Mouse (Mus musculus): Measurements from ENCODE around the gene 1700013F07Rik. TPM values are rescaled to one million over a fixed set of nuclear protein-coding genes. Genes with fewer than 3 reads are reported as not detected.

Gene 1700013F07Rik
- polyA plus RNA-seq, 1 experiment from 2014 or later = 2.8 TPM

DNA sequence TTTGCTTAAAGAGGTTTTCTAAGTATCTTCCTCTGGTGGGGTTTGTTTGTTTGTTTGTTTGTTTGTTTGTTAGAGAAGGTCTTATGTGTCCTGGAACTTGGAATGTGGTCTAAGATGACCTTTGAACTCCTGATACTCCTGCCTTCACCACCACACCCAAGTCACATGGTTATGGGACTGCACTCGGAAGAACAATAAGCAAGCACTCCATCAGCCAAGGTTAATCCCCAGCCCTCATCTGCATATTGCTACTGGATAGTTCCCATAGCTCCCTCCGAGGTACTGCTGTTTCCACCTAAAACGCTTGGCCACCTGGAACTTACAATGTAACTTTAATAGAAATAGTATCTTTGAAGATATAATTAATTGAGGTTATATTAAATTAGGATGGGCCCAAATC lies 20.5 kb upstream of the 1700013F07Rik start:
- 51% methylated on average over 3 of the region's 3 CpGs for WGBS
- H3K36me3 ChIP-seq (replicated peaks) = no peaks in the 10 kb centered on the region
- no peak overlapping the region for H3K4me3 ChIP-seq
- no peak overlapping the region for H3K27ac ChIP-seq
- H3K27me3 ChIP-seq (replicated peaks) = no peaks in the 10 kb centered on the region
- no peaks in the 10 kb centered on the region; the same call in 1 of the 2 replicates for H3K4me1 ChIP-seq
- ATAC-seq (replicated peaks) = no peak
- no peaks in the 10 kb centered on the region for H3K9me3 ChIP-seq
- H3K4me2 ChIP-seq = no peak overlapping the region
- no peak overlapping the region for H3K9ac ChIP-seq

DNA sequence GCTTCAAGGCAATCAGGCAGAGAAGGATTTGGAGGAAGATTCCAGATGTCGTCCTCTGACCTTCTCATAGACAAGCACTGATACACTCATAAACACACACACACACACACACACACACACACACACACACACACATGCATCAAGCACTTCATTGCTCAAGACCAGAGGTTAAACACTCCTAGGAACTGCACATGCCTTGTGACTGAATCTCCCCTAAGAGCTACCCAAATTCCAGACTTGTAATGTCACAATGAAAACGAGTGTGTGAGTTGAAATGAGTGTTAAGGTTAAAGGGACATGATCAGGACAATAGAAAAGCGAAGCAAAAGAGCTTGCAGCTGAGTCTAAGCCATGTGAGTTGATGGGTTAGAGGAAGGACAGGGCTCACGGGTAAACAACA lies 15.7 kb upstream of the 1700013F07Rik start:
- Histone ChIP-seq H3K9me3 (no peaks in the 10 kb centered on the region), H3K27me3 (replicated peaks) (no peaks in the 10 kb centered on the region), H3K9ac (no peak overlapping the region), H3K4me1 (no peaks in the 10 kb centered on the region), H3K4me3 (no peak overlapping the region), H3K27ac (no peak overlapping the region), H3K4me2 (no peak overlapping the region), H3K36me3 (replicated peaks) (no peaks in the 10 kb centered on the region)
- no peak for ATAC-seq (replicated peaks)
- 62% methylated on average over 4 of the region's 4 CpGs for WGBS

DNA sequence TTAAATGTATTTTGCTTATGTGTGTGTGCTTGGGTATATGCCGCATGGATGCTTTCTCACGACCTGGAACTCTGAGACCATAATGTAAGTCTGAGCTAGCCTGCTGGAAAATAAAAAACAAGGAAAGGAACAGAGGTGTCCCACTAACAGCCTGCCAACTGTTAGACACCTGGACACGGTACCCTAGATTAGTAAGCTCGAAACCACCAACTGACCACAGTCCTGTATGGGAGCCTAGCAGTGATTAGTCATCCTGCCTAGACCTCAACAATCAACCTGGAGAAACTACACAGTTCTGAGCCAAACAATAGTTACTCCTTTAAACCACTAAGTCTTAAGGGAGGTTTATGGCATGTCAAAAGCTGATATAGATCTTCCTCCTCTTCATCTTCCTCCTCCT lies 10.5 kb upstream of the 1700013F07Rik start:
- H3K27ac ChIP-seq = no peak overlapping the region
- H3K9ac ChIP-seq = no peak overlapping the region
- H3K27me3 ChIP-seq (replicated peaks) = no peaks in the 10 kb centered on the region
- no peak overlapping the region for H3K4me2 ChIP-seq
- WGBS = 89% methylated on average over 4 of the region's 4 CpGs
- H3K4me3 ChIP-seq = no peak overlapping the region
- H3K9me3 ChIP-seq = no peaks in the 10 kb centered on the region
- no peaks in the 10 kb centered on the region for H3K36me3 ChIP-seq (replicated peaks)
- no peaks in the 10 kb centered on the region for H3K4me1 ChIP-seq
- ATAC-seq (replicated peaks) = no peak

DNA sequence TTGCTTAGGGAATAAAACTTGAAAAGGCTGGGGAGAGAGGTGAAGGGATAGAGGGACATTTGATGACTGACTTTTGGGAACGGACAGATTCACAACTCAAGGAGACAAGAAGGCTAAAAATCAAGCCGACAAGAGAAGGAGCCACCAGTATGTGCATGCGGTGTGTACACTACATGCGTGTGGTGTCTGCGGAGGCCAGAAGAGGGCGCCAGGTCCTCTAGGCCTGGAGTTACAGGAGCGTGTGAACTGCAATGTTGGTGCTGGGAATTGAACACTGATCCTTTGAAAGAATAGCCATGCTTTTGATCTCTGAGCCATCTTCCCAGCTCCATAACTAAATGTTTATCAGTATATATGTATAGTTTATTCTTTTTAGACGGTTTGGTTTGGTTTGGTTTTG lies 5.5 kb upstream of the 1700013F07Rik start:
- Histone ChIP-seq H3K27ac (no peak overlapping the region), H3K9me3 (no peaks in the 10 kb centered on the region), H3K9ac (no peak overlapping the region), H3K27me3 (replicated peaks) (no peaks in the 10 kb centered on the region), H3K4me3 (no peak overlapping the region), H3K4me2 (no peak overlapping the region), H3K36me3 (replicated peaks) (no peaks in the 10 kb centered on the region), H3K4me1 (no peaks in the 10 kb centered on the region)
- no peak for ATAC-seq (replicated peaks)
- 94% methylated on average over 8 of the region's 8 CpGs for WGBS

DNA sequence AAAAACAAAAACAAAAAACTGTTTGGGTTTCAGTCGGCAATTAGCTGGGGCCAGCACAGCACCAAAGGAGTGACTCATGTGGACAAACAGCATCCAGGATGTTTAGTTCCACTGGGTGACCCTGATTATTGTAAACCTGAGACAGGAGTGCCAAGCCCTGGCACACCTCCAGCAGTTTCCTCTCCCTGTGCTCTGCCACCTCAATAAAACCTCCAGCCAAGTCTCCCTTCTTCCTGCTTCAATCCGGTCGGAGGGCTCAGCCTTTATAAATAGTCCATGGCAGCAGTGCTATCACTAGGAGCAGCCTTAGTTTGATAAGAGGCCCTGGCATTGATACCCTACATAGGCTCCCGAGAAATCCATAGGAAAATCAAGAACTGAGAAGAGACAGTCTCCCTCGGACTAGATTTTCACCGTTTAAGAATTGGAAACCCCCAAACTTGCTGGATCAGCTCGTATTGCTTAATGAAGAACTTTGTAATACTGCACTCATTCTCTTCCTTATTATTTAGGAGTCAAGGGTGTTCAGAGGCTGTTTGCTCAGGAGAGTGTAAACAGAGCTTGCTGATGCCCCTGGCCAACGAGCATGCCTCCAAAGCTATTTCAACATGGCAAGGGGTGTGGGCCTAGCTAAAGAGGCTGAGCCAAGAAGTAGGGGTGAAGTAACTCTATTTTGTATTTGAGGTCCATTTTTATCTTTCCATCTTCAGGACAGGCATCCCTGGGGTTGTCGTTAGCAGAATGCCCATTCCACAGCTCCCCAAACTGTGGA lies 650 bp upstream of the 1700013F07Rik start:
- Histone ChIP-seq H3K36me3 (replicated peaks) (no peaks in the 10 kb centered on the region), H3K4me1 (peaks cover 12% of the 10 kb centered on the region), H3K4me3 (no peak overlapping the region), H3K9ac (no peak overlapping the region), H3K4me2 (no peak overlapping the region), H3K9me3 (no peaks in the 10 kb centered on the region), H3K27ac (no peak overlapping the region), H3K27me3 (replicated peaks) (no peaks in the 10 kb centered on the region)
- ATAC-seq (replicated peaks) = no peak
- 76% methylated on average over 9 of the region's 9 CpGs for WGBS

DNA sequence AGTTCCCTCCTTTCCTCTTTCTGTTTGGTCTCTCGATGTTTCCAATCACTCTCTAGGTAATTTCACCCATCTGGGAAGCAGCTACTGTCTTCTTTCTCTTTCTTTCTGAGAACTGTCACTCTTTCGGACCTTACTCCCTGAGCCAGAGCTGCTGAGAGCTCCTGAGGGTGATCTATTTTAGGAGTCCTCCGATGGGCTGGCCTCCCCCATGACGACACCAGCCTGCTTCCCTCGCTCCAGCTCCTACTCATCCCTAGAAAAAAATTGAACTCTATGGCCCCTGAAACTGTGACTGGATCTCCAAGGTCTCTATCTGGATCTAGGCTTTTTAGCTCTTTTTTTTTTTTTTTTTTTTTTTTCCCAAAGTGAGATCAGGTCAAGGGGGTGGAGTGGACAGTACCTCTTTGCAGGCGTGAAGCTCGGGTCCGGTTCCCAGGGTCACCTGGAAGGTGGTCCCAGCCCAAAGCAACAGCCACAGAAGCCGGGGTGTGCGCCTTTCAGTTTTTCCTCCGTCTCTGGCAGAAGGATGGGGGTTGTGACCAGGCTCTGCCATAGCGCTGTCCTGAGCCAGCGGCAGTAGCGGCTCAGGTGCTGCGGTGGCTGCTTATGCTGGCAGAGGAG lies 2.1 kb downstream of the 1700013F07Rik start:
- ATAC-seq (replicated peaks) = no peak; the same call in 1 of the 2 replicates
- Histone ChIP-seq H3K9ac (peak overlapping the region; percentile 54), H3K27ac (peak overlapping the region; percentile 79)

DNA sequence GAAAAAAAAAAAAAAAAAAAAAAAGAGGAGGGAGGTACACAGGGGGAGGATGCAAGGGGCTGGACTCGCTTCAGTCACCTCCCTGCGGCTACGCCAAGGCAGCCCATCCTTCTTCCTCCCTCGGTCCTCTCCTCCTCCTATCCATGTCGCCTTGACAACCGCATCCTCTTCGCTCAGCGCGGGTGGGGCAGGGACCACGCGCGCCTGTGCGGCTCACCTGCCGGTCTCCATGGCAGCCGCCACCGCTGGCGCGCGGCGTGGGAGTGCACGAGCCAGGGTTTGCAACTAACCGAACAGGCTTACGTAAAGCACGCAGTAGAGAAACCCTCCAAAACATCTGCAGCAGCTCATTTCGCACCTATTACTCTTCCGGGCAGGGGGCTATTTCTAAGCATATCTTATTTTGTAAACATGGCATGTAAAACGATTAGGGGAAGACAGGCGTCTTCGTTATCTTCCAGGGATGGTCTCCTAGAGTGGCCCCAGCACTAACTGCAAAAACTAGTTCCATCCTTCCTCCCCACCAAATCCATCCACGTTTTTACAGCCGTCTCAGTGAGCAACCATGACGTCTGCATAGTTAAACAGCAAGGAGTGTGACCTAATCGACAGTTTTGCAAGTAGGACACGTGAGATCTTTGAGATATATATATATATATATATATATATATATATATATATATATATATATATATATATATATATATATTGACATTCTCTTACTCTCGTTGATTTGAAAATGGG lies 2.7 kb downstream of the 1700013F07Rik start, which contains the start of gene 5330417C22Rik:
5330417C22Rik (minus strand) TSS at position 20 of the 744 bp plus-strand sequence.
- peak; percentile 98 for ATAC-seq (replicated peaks)
- H3K4me3 ChIP-seq = peak within 1 kb of the TSS; percentile 45
- H3K27me3 ChIP-seq (replicated peaks) = no peaks in the 10 kb centered on the region
- H3K27ac ChIP-seq = peak within 1 kb of the TSS; percentile 81
- H3K4me2 ChIP-seq = peak within 1 kb of the TSS; percentile 64
- no peaks in the 10 kb centered on the region for H3K9me3 ChIP-seq
- H3K36me3 ChIP-seq (replicated peaks) = no peaks in the 10 kb centered on the region
- peak within 1 kb of the TSS; percentile 54 for H3K9ac ChIP-seq
- peaks cover 12% of the 10 kb centered on the region for H3K4me1 ChIP-seq
- WGBS = 1% methylated on average over 35 of the region's 35 CpGs

More for the DNA sequence above, 2.1 kb downstream of the 1700013F07Rik start:
- Histone ChIP-seq H3K9me3 (no peaks in the 10 kb centered on the region), H3K36me3 (replicated peaks) (no peaks in the 10 kb centered on the region), H3K27me3 (replicated peaks) (no peaks in the 10 kb centered on the region), H3K4me2 (peak overlapping the region; percentile 64), H3K4me1 (peaks cover 12% of the 10 kb centered on the region), H3K4me3 (peak overlapping the region; percentile 45)
- WGBS = 4% methylated on average over 15 of the region's 15 CpGs

DNA sequence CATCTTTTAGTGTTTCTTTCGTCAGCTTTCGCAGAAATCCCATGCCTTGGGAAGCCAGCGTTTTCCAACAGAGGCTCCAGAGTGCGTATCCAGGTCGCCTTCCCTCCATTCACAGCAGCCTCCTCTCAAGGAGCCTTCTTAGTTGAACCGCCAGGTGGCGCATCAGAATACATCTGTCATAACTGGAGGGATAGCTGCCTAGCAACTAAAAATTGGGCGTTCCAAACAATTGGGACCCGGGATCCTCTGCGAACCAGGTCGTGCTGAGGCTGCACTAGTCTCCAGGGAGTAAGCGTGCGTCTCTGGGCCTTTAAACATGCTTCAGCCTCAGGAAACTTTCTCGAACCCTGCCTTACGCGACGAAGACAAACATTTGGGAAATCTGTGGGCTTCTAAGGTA lies 3.4 kb downstream of the 1700013F07Rik start:
- peak overlapping the region; percentile 64 for H3K4me2 ChIP-seq
- no peaks in the 10 kb centered on the region for H3K27me3 ChIP-seq (replicated peaks)
- H3K4me1 ChIP-seq = peaks cover 12% of the 10 kb centered on the region
- H3K36me3 ChIP-seq (replicated peaks) = no peaks in the 10 kb centered on the region
- no peaks in the 10 kb centered on the region for H3K9me3 ChIP-seq
- peak overlapping the region; percentile 33 for H3K4me3 ChIP-seq
- 3% methylated on average over 17 of the region's 17 CpGs for WGBS
- peak; percentile 29 for ATAC-seq (replicated peaks)
- H3K27ac ChIP-seq = peak overlapping the region; percentile 81
- peak overlapping the region; percentile 20 for H3K9ac ChIP-seq

DNA sequence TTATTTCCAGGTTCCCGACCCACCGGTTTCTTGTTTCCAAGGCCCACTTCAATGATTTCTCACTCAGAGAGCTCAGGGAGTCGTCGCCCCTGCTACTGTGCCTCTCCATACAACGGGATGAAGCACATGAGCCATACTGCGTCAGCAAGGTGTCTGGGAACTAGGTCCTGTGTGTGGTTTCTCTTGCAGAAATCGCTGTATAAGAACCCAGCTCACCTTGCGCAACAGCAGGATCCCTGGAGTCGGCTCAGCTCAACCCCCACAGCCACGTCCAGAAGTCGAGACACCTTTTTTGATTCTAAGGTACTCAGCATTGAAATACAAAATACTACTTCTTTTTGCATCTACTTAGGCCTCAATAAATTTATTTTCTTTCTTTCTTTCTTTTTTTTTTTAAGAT lies 8.3 kb downstream of the 1700013F07Rik start:
- H3K4me2 ChIP-seq = no peak overlapping the region
- no peak overlapping the region for H3K27ac ChIP-seq
- no peak for ATAC-seq (replicated peaks)
- H3K4me3 ChIP-seq = no peak overlapping the region
- no peaks in the 10 kb centered on the region for H3K9me3 ChIP-seq
- no peaks in the 10 kb centered on the region for H3K36me3 ChIP-seq (replicated peaks)
- H3K4me1 ChIP-seq = peaks cover 7% of the 10 kb centered on the region; the same call in 1 of the 2 replicates
- WGBS = 86% methylated on average over 11 of the region's 11 CpGs
- no peak overlapping the region for H3K9ac ChIP-seq
- H3K27me3 ChIP-seq (replicated peaks) = no peaks in the 10 kb centered on the region

DNA sequence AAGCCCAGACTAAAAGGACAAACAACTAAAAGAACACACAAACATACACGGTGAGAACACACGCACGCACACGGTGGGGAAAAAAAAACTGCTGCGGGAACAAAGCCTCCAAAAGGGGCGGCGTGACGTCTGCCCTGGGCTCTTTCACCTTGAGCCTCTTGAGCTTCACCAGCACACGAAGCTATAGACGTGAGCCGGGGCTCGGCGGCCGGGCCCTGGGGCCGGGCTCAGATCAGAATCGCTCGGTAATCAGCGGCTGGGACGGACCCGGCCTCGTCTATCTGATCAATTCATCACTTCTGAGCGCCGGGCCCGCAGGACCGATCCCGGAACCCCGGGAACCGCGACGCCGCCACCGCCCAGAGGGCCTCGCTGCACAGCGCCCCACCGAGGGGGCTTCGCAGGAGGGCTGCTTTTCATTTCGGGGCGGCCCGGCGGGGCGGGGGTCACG lies 20.2 kb downstream of the 1700013F07Rik start:
- Histone ChIP-seq H3K4me1 (peaks cover 7% of the 10 kb centered on the region; the same call in 1 of the 2 replicates), H3K36me3 (replicated peaks) (peaks cover 17% of the 10 kb centered on the region), H3K4me3 (peak overlapping the region; percentile 64), H3K27ac (peak overlapping the region; percentile 92), H3K9me3 (no peaks in the 10 kb centered on the region), H3K27me3 (replicated peaks) (no peaks in the 10 kb centered on the region), H3K4me2 (peak overlapping the region; percentile 75), H3K9ac (peak overlapping the region; percentile 88)
- WGBS = under 1% methylated on average over 42 of the region's 42 CpGs
- peak; percentile 78 for ATAC-seq (replicated peaks)

DNA sequence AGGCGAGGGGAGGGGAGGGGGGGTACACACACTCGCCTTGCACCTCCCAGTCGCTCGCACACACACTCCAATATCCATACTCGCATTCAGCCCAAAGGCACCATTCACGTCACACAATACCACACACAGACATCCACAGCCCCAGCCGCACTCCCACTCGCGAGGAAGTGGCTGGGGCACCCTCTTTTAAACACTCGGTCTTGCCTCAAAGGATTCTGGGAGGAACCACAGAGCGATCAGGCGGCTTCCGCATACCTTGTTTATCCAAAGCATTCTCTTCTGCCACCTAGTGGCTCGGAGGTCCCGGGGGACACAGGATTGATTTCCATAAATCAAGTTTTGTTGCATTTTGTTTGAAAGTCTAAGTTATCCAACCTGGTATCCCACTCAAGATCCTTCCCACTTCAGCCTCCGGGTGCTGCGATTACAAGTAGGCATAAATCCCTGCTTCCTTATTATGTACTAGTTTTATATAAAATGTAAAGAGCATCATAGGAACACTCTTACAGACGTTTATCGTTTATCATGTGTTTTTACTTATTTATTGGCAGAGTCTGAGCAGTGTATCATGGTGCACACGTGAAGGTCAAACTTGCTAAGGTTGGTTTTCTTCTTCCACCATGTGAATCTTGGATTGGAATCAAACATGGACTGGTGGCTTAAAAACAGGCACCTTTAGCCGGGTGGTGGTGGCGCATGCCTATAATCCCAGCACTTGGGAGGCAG lies 20.8 kb downstream of the 1700013F07Rik start:
- Histone ChIP-seq H3K9ac (peak overlapping the region; percentile 88), H3K4me1 (peaks cover 7% of the 10 kb centered on the region; the same call in 1 of the 2 replicates), H3K4me2 (peak overlapping the region; percentile 75), H3K4me3 (peak overlapping the region; percentile 64), H3K9me3 (no peaks in the 10 kb centered on the region), H3K27ac (peak overlapping the region; percentile 92), H3K27me3 (replicated peaks) (no peaks in the 10 kb centered on the region), H3K36me3 (replicated peaks) (peaks cover 17% of the 10 kb centered on the region)
- ATAC-seq (replicated peaks) = peak; percentile 98
- WGBS = 18% methylated on average over 22 of the region's 22 CpGs

All from midbrain, embryonic 15.5 days (tissue).